Mouse (Mus musculus): ENCODE data around the gene Lrrc75a. TPM values are rescaled to one million over a fixed set of nuclear protein-coding genes. Genes with fewer than 3 reads are reported as not detected.
A peak's percentile ranks its signal among the peaks of the same experiment; 100 is the strongest.

The Lrrc75a gene
- polyA plus RNA-seq, 1 experiment, result 6.9 TPM

DNA sequence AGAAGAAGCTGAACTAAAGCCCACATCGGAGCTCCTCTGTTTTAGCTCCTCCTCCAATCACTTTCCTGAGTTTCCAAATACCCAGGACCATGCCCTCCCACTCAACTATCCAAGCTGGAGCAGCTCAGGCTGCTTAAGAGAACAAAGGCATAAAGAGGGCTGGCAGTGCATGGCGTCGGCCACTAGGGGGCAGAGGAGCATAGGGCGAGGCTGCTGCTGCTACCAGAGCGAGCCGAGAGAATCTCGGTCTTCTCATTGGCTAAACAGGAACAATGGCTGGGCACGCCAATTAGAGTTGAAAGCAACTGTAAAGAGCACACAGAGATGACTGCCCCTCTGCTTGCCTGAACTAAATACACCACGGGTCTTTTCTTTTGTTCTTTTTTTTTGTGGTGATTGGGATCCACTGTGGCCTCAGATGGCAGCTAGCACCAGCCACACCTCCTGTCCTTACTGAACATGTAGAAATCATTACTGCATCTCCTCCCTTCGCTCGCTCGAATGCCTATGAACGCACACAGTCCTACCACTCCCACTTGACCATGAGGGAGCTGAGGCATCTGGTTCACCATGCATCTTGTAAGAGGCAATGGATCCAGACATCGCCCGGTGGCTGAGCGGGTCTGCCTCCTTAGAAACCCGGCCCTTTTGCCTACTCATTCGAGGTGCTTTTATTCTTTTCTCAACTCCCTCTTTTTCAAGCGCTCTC is 34.5 kb downstream of the Lrrc75a start:
- H3K4me3 ChIP-seq (ENCODE audit: control insufficient read depth, insufficient read depth, low read length), result no peak overlapping the region
- H3K36me3 ChIP-seq (ENCODE audit: control insufficient read depth, insufficient read depth, low read length), result no peaks in the 10 kb centered on the region
- H3K27ac ChIP-seq (ENCODE audit: control insufficient read depth, insufficient read depth, low read length), result no peak overlapping the region
- 0 out of 2 replicates have a peak, but pooled peaks have one; percentile 19 for TF ChIP-seq POLR2A (IDR thresholded peaks at IDR 0.05; ENCODE audit: control insufficient read depth, extremely low read depth, insufficient read depth, low read length, poor library complexity)
- TF ChIP-seq CTCF (IDR thresholded peaks at IDR 0.05; ENCODE audit: borderline replicate concordance, control insufficient read depth, extremely low read depth, insufficient read depth, low read length, poor library complexity), result peak; percentile 97
- DNase-seq, result peak; percentile 90
- no peaks in the 10 kb centered on the region for H3K27me3 ChIP-seq (ENCODE audit: control insufficient read depth, insufficient read depth, low read length)
- no peaks in the 10 kb centered on the region for H3K4me1 ChIP-seq (replicated peaks; ENCODE audit: control insufficient read depth, insufficient read depth, low read length)
- 46% methylated on average over 19 of the region's 19 CpGs for WGBS

- DNase-seq, result no peak
- H3K27ac ChIP-seq (ENCODE audit: control insufficient read depth, insufficient read depth, low read length), result no peak overlapping the region
- no peak for TF ChIP-seq POLR2A (IDR thresholded peaks at IDR 0.05; ENCODE audit: control insufficient read depth, extremely low read depth, insufficient read depth, low read length, poor library complexity)
- TF ChIP-seq CTCF (IDR thresholded peaks at IDR 0.05; ENCODE audit: borderline replicate concordance, control insufficient read depth, extremely low read depth, insufficient read depth, low read length, poor library complexity), result no peak
- H3K4me3 ChIP-seq (ENCODE audit: control insufficient read depth, insufficient read depth, low read length), result no peak overlapping the region
- H3K36me3 ChIP-seq (ENCODE audit: control insufficient read depth, insufficient read depth, low read length), result no peaks in the 10 kb centered on the region
- H3K4me1 ChIP-seq (replicated peaks; ENCODE audit: control insufficient read depth, insufficient read depth, low read length), result no peaks in the 10 kb centered on the region
- H3K27me3 ChIP-seq (ENCODE audit: control insufficient read depth, insufficient read depth, low read length), result no peaks in the 10 kb centered on the region
- WGBS, result 98% methylated on average over 10 of the region's 10 CpGs
Observed at GRCm38 (mm10) chr11:62612604-62613003, 35.7 kb downstream of the Lrrc75a start.

- no peak overlapping the region for H3K4me3 ChIP-seq (ENCODE audit: control insufficient read depth, insufficient read depth, low read length)
- H3K36me3 ChIP-seq (ENCODE audit: control insufficient read depth, insufficient read depth, low read length), result peaks cover 18% of the 10 kb centered on the region
- H3K27me3 ChIP-seq (ENCODE audit: control insufficient read depth, insufficient read depth, low read length), result no peaks in the 10 kb centered on the region
- TF ChIP-seq CTCF (IDR thresholded peaks at IDR 0.05; ENCODE audit: borderline replicate concordance, control insufficient read depth, extremely low read depth, insufficient read depth, low read length, poor library complexity), result no peak
- no peak for TF ChIP-seq POLR2A (IDR thresholded peaks at IDR 0.05; ENCODE audit: control insufficient read depth, extremely low read depth, insufficient read depth, low read length, poor library complexity)
- WGBS, result 93% methylated on average over 6 of the region's 6 CpGs
- no peak overlapping the region for H3K27ac ChIP-seq (ENCODE audit: control insufficient read depth, insufficient read depth, low read length)
- no peaks in the 10 kb centered on the region for H3K4me1 ChIP-seq (replicated peaks; ENCODE audit: control insufficient read depth, insufficient read depth, low read length)
- DNase-seq, result no peak
Observed at GRCm38 (mm10) chr11:62610304-62610703, 38.0 kb downstream of the Lrrc75a start.

GRCm38 (mm10) chr11:62608826-62609675 is 39.3 kb downstream of the Lrrc75a start:
- WGBS, result 59% methylated on average over 10 of the region's 10 CpGs
- Histone ChIP-seq H3K36me3 (ENCODE audit: control insufficient read depth, insufficient read depth, low read length) (peaks cover 31% of the 10 kb centered on the region), H3K4me3 (ENCODE audit: control insufficient read depth, insufficient read depth, low read length) (no peak overlapping the region), H3K27me3 (ENCODE audit: control insufficient read depth, insufficient read depth, low read length) (no peaks in the 10 kb centered on the region), H3K4me1 (replicated peaks; ENCODE audit: control insufficient read depth, insufficient read depth, low read length) (0 out of 2 replicates have a peak, but pooled peaks cover 3% of the 10 kb centered on the region), H3K27ac (ENCODE audit: control insufficient read depth, insufficient read depth, low read length) (no peak overlapping the region)
- no peak for TF ChIP-seq CTCF (IDR thresholded peaks at IDR 0.05; ENCODE audit: borderline replicate concordance, control insufficient read depth, extremely low read depth, insufficient read depth, low read length, poor library complexity)
- DNase-seq, result no peak

- 0 out of 2 replicates have a peak, but pooled peaks cover 3% of the 10 kb centered on the region for H3K4me1 ChIP-seq (replicated peaks; ENCODE audit: control insufficient read depth, insufficient read depth, low read length)
- 97% methylated on average over 1 of the region's 1 CpGs for WGBS
- DNase-seq, result no peak
- no peak overlapping the region for H3K27ac ChIP-seq (ENCODE audit: control insufficient read depth, insufficient read depth, low read length)
- TF ChIP-seq CTCF (IDR thresholded peaks at IDR 0.05; ENCODE audit: borderline replicate concordance, control insufficient read depth, extremely low read depth, insufficient read depth, low read length, poor library complexity) (no peak), POLR2A (IDR thresholded peaks at IDR 0.05; ENCODE audit: control insufficient read depth, extremely low read depth, insufficient read depth, low read length, poor library complexity) (no peak)
- no peaks in the 10 kb centered on the region for H3K27me3 ChIP-seq (ENCODE audit: control insufficient read depth, insufficient read depth, low read length)
- peaks cover 32% of the 10 kb centered on the region for H3K36me3 ChIP-seq (ENCODE audit: control insufficient read depth, insufficient read depth, low read length)
- no peak overlapping the region for H3K4me3 ChIP-seq (ENCODE audit: control insufficient read depth, insufficient read depth, low read length)
Observed at GRCm38 (mm10) chr11:62607952-62608201, 40.4 kb downstream of the Lrrc75a start.

DNA sequence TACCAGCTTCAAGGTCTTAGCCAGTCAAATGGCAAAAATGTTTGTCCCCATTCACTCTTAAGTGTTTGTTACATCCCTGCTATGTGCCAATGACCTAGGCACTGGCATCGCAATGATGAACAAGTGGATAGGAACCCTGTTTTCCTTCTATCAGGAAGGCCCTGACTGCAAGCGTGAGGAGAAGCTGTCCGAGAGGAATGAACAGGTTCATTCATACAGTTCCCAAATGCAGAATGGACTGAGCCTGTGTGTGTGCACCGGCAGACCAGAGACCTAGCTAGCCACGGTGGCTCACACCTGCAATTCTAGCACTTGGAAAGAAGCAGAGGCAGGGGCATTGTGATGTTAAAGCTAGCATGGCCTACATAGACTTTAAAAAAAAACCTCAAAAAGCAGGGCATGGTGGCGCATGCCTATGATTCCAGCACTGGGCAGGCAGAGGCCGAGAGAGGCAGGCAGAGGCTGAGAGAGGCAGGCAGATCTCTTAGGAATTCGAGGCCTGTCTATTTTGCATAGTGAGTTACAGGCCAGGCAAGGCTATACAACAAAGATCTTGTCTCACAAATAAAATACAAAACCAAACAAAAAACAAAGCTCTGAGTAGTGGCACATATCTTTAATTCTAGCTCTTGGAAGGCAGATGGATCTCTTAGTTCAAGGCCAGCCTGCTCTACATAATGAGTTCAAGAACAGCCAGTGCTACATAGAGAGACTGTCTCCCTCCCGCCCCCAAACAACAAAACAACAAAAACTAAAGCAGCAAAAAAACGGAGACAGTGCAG is 41.0 kb downstream of the Lrrc75a start:
- Histone ChIP-seq H3K27me3 (ENCODE audit: control insufficient read depth, insufficient read depth, low read length) (no peaks in the 10 kb centered on the region), H3K27ac (ENCODE audit: control insufficient read depth, insufficient read depth, low read length) (no peak overlapping the region), H3K36me3 (ENCODE audit: control insufficient read depth, insufficient read depth, low read length) (peaks cover 32% of the 10 kb centered on the region), H3K4me1 (replicated peaks; ENCODE audit: control insufficient read depth, insufficient read depth, low read length) (0 out of 2 replicates have a peak, but pooled peaks cover 3% of the 10 kb centered on the region), H3K4me3 (ENCODE audit: control insufficient read depth, insufficient read depth, low read length) (no peak overlapping the region)
- no peak for DNase-seq
- no peak for TF ChIP-seq POLR2A (IDR thresholded peaks at IDR 0.05; ENCODE audit: control insufficient read depth, extremely low read depth, insufficient read depth, low read length, poor library complexity)
- no peak for TF ChIP-seq CTCF (IDR thresholded peaks at IDR 0.05; ENCODE audit: borderline replicate concordance, control insufficient read depth, extremely low read depth, insufficient read depth, low read length, poor library complexity)
- 86% methylated on average over 10 of the region's 10 CpGs for WGBS
